Mouse (Mus musculus) G1E (cell line): ENCODE data around the gene Jun.

Experiments used
- CTCF ChIP-seq: IDR thresholded peaks from 2 replicates; pipeline ENCODE4 v1.5.1; 2012; ENCODE audit warnings: low read depth, low read length, inconsistent platforms, mixed read lengths
- GATA1 ChIP-seq: IDR thresholded peaks from 2 replicates; pipeline ENCODE4 v1.6.1; 2012; ENCODE audit warnings: borderline replicate concordance, low read length, inconsistent platforms, mixed read lengths
- POLR2AphosphoS5 ChIP-seq: IDR thresholded peaks from 2 replicates; pipeline ENCODE4 v1.6.1; 2012; ENCODE audit warnings: low read depth, low read length, inconsistent platforms; ENCODE audit not compliant: insufficient replicate concordance
- TAL1 ChIP-seq: conservative IDR thresholded peaks from 2 replicates; pipeline ENCODE4 v1.6.1; 2012; ENCODE audit warnings: low read depth, low read length, inconsistent platforms, mixed read lengths

DNA sequence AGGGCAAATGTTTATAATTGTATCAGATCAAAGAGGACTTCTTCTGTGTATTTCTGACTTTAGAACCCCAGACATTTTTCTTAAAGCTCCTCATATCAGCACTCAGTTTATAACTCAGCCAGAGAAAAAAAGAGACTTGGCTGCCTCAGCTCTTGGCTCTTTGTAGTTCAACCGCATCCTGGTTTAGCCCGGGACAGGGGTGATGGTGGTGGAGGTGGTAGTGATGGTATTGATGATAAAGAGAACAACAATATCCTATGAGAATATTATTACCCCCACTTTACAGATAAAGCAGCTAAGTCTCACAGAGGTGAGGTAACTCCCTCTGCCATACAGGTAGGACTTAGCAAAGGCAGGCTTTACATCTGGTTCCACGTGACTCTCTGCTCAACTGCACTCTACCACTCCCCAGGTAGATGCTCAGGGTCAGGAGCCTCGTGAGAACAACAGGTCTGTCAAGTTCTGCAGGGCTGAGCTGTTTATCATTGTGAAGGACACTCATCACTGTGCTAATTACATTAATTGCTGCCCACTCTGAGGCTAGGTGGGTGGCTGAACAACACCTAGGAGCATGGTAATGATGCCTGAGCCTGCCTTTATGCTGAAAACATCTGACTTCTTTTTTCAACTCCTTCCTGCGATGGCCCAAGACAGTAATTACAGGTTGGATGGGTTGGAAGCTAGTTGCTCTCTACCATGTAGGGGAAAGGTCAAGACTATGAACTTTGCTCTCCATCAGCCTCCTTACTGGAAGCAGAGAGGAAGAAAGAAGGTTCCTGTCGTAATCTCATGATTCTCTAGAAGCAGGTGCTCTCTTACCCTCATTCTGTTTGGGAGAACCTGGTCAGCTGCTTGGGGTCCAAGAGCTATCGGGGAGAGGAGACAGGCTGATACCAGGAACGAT is 16.3 kb upstream of the Jun start:
- no peak for TF ChIP-seq CTCF
- TF ChIP-seq TAL1, result no peak
- no peak for TF ChIP-seq GATA1
- no peak for TF ChIP-seq POLR2AphosphoS5
